Mouse (Mus musculus): ENCODE data around the gene Shc1. TPM values are rescaled to one million over a fixed set of nuclear protein-coding genes. Genes with fewer than 3 reads are reported as not detected.

Gene Shc1
- 10 to 100 TPM; 12.2 to 14.3 TPM for total RNA-seq (2021)
- long read RNA-seq, experiment 1, transcript Shc1-201 (13 exons, 3,250 nt), result major isoform, 5 of 13 reads
- long read RNA-seq, experiment 1, partial matches to known transcripts, result 2 of 13 reads
- long read RNA-seq, experiment 1, other reads (novel, unspliced or antisense), result 3 of 13 reads
- long read RNA-seq, experiment 2, transcript Shc1-201 (13 exons, 3,250 nt), result major isoform, 6 of 12 reads
- long read RNA-seq, experiment 2, partial matches to known transcripts, result 2 of 12 reads
- long read RNA-seq, experiment 2, other reads (novel, unspliced or antisense), result 4 of 12 reads

- Histone ChIP-seq H3K4me3 (peak within 1 kb of the TSS; percentile 82), H3K27ac (peak within 1 kb of the TSS; percentile 87)
- TF ChIP-seq CTCF (conservative IDR thresholded peaks at IDR 0.05), result 0 out of 2 replicates have a peak, but pooled peaks have one; percentile 21
- peak; percentile 87 to 96 for DNase-seq (ENCODE audit: low spot score in 2 of 2)
Observed at GRCm38 (mm10) chr3:89418170-89418860, at the start of gene Shc1, which contains the start of gene Cks1b. Gene Shc1, plus strand, starts transcription at chr3:89418443. Gene Cks1b, minus strand, starts transcription at chr3:89418383.

- H3K27ac ChIP-seq, result no peak overlapping the region
- TF ChIP-seq CTCF (conservative IDR thresholded peaks at IDR 0.05), result no peak
- no peak overlapping the region for H3K4me3 ChIP-seq
- no peak for DNase-seq (ENCODE audit: low spot score in 2 of 2)
Observed at GRCm38 (mm10) chr3:89373581-89374231, 44.5 kb upstream of the Shc1 start.

GRCm38 (mm10) chr3:89377831-89378230 lies 40.4 kb upstream of the Shc1 start:
- H3K4me3 ChIP-seq, result no peak overlapping the region
- H3K27ac ChIP-seq, result peak overlapping the region; percentile 93; the same call in 1 of the 2 replicates

GRCm38 (mm10) chr3:89378394-89379067 lies 39.7 kb upstream of the Shc1 start:
- peak; percentile 39 to 75 for DNase-seq (ENCODE audit: low spot score in 2 of 2)
- H3K4me3 ChIP-seq, result peak overlapping the region; percentile 84
- H3K27ac ChIP-seq, result peak overlapping the region; percentile 93
- peak; percentile 99 for TF ChIP-seq CTCF (conservative IDR thresholded peaks at IDR 0.05)

More at GRCm38 (mm10) chr3:89377831-89378230, 40.4 kb upstream of the Shc1 start:
- TF ChIP-seq CTCF (conservative IDR thresholded peaks at IDR 0.05), result no peak
- DNase-seq (ENCODE audit: low spot score in 2 of 2), result no peak

- Histone ChIP-seq H3K4me3 (no peak overlapping the region; the same call in 1 of the 2 replicates), H3K27ac (no peak overlapping the region; the same call in 1 of the 2 replicates)
- DNase-seq (ENCODE audit: low spot score in 2 of 2), result no peak
- TF ChIP-seq CTCF (conservative IDR thresholded peaks at IDR 0.05), result no peak
Observed at GRCm38 (mm10) chr3:89379388-89380131, 38.7 kb upstream of the Shc1 start.

- no peak for TF ChIP-seq CTCF (conservative IDR thresholded peaks at IDR 0.05)
- H3K4me3 ChIP-seq, result no peak overlapping the region
- H3K27ac ChIP-seq, result no peak overlapping the region
- DNase-seq (ENCODE audit: low spot score in 2 of 2), result no peak
Observed at GRCm38 (mm10) chr3:89380291-89380690, 38.0 kb upstream of the Shc1 start.

GRCm38 (mm10) chr3:89380711-89381110 lies 37.5 kb upstream of the Shc1 start:
- no peak for DNase-seq (ENCODE audit: low spot score in 2 of 2)
- no peak for TF ChIP-seq CTCF (conservative IDR thresholded peaks at IDR 0.05)
- no peak overlapping the region for H3K27ac ChIP-seq
- no peak overlapping the region for H3K4me3 ChIP-seq

GRCm38 (mm10) chr3:89381233-89381632 lies 37.0 kb upstream of the Shc1 start:
- DNase-seq (ENCODE audit: low spot score in 2 of 2), result no peak
- Histone ChIP-seq H3K27ac (no peak overlapping the region), H3K4me3 (no peak overlapping the region)
- no peak for TF ChIP-seq CTCF (conservative IDR thresholded peaks at IDR 0.05)

- TF ChIP-seq CTCF (conservative IDR thresholded peaks at IDR 0.05), result no peak
- no peak overlapping the region for H3K27ac ChIP-seq
- H3K4me3 ChIP-seq, result no peak overlapping the region
- DNase-seq (ENCODE audit: low spot score in 2 of 2), result no peak
Observed at GRCm38 (mm10) chr3:89382033-89382882, 36.0 kb upstream of the Shc1 start.

- no peak for DNase-seq (ENCODE audit: low spot score in 2 of 2)
- no peak for TF ChIP-seq CTCF (conservative IDR thresholded peaks at IDR 0.05)
- Histone ChIP-seq H3K27ac (no peak overlapping the region), H3K4me3 (no peak overlapping the region)
Observed at GRCm38 (mm10) chr3:89382950-89383349, 35.3 kb upstream of the Shc1 start.

- no peak for DNase-seq (ENCODE audit: low spot score in 2 of 2)
- H3K4me3 ChIP-seq, result no peak overlapping the region
- H3K27ac ChIP-seq, result no peak overlapping the region
- no peak for TF ChIP-seq CTCF (conservative IDR thresholded peaks at IDR 0.05)
Observed at GRCm38 (mm10) chr3:89383651-89384255, 34.5 kb upstream of the Shc1 start.

Data from layer of hippocampus, adult 2 months (tissue).